Mouse (Mus musculus) heart, postnatal 0 days (tissue): ENCODE data around the gene Fmnl2.

Experiments used
- CTCF ChIP-seq: IDR thresholded peaks from 2 replicates; pipeline ENCODE4 v1.5.1; 2016; ENCODE audit warnings: antibody characterized with exemption, control low read depth, low read depth
- EP300 ChIP-seq: IDR thresholded peaks from 2 replicates; pipeline ENCODE4 v1.6.1; 2016; ENCODE audit warnings: antibody characterized with exemption, low read depth

GRCm38 (mm10) chr2:53125998-53126397 is 268.3 kb downstream of the Fmnl2 start:
- peak; percentile 37 for TF ChIP-seq CTCF
- no peak for TF ChIP-seq EP300
